Mouse (Mus musculus) neutrophil, adult 5-6 weeks (primary cell): ENCODE results near the gene Slc4a4. TPM values are rescaled to one million over a fixed set of nuclear protein-coding genes. Genes with fewer than 3 reads are reported as not detected.

ENCODE experiments used
- ATAC-seq: fragments of 151-379, 151-347 bp; 2 replicates; pipeline ENCODE4 v1.8.0; 2017; ENCODE audit warnings: mild to moderate bottlenecking, moderate TSS enrichment; ENCODE audit not compliant: insufficient number of reproducible peaks, poor library complexity, low FRiP score, severe bottlenecking; ENCODE audit errors: extremely low read depth
- total RNA-seq: library from RNA; stranded (forward); fragments of 200-1000 nt; gene quantifications from 2 replicates; pipeline ENCODE4 v1.2.3, GENCODE M21; 2017

Slc4a4 gene
- total RNA-seq, 1 experiment from 2014 or later: 0.23 TPM

- no peak for ATAC-seq
These were observed 324.4 kb downstream of the Slc4a4 start for GRCm38 (mm10) chr5:89211057-89211456.

- ATAC-seq: no peak
These were observed 331.6 kb downstream of the Slc4a4 start for GRCm38 (mm10) chr5:89218222-89218621.

GRCm38 (mm10) chr5:89218709-89219108, 332.1 kb downstream of the Slc4a4 start:
- ATAC-seq: no peak

- no peak for ATAC-seq
These were observed 335.0 kb downstream of the Slc4a4 start for GRCm38 (mm10) chr5:89221658-89222057.

GRCm38 (mm10) chr5:89223061-89223740, 336.6 kb downstream of the Slc4a4 start:
- no peak for ATAC-seq

GRCm38 (mm10) chr5:89223744-89224368, 337.2 kb downstream of the Slc4a4 start:
- ATAC-seq: no peak

- no peak for ATAC-seq
These were observed 341.3 kb downstream of the Slc4a4 start for GRCm38 (mm10) chr5:89227948-89228347.

GRCm38 (mm10) chr5:89229606-89230005, 343.0 kb downstream of the Slc4a4 start:
- ATAC-seq: no peak

GRCm38 (mm10) chr5:89232313-89232712, 345.7 kb downstream of the Slc4a4 start:
- no peak for ATAC-seq

- no peak for ATAC-seq
These were observed 365.2 kb downstream of the Slc4a4 start for GRCm38 (mm10) chr5:89251806-89252205.

GRCm38 (mm10) chr5:89259804-89260492, 373.3 kb downstream of the Slc4a4 start:
- no peak for ATAC-seq

GRCm38 (mm10) chr5:89277049-89277448, 390.4 kb downstream of the Slc4a4 start:
- no peak for ATAC-seq

GRCm38 (mm10) chr5:89277616-89278015, 391.0 kb downstream of the Slc4a4 start:
- no peak for ATAC-seq

- ATAC-seq: no peak
These were observed 391.7 kb downstream of the Slc4a4 start for GRCm38 (mm10) chr5:89278309-89278708.

- ATAC-seq: no peak
These were observed 393.8 kb downstream of the Slc4a4 start for GRCm38 (mm10) chr5:89280312-89280863.

Other genes with a start within 250 kb of the Slc4a4 start
- 49.4 and 70.2 TPM in 2 replicates for gene Grsf1, start 210.6 kb upstream of the Slc4a4 start, total RNA-seq
- gene Mob1b, start 166.0 kb upstream of the Slc4a4 start, total RNA-seq: 16.4 and 16.7 TPM in 2 replicates
- 146 and 157 TPM in 2 replicates for gene Dck, start 121.8 kb upstream of the Slc4a4 start, total RNA-seq